Mouse (Mus musculus): ENCODE results near the gene Sftpa1. TPM values are rescaled to one million over a fixed set of nuclear protein-coding genes. Genes with fewer than 3 reads are reported as not detected.

Gene Sftpa1
- not detected in 2 replicates for polyA plus RNA-seq (2012)

DNA sequence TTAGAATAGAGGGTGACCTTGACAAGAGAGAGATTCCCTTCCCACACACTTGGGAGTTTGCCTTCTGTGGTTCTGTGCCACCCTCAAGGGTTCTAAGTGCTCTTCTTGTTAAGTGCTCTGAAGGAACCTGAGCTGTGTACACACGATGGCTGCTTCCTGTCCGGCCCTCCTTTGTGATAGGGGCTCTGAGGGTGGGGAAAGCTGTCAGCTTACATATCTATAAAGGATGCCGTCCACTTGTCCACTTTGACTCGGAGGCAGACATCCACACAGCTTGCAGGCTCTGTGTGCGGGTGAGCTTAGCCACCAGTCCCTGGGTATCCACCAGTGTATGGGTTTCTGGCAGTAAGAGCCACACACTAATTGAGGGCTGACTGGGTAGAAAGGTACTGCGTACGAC lies at the start of gene Sftpa1:
Gene Sftpa1 (plus strand): TSS at position 243 of the 400 bp plus-strand sequence.
- TF ChIP-seq GATA1 (IDR thresholded peaks at IDR 0.05; ENCODE audit: low read length): no peak

DNA sequence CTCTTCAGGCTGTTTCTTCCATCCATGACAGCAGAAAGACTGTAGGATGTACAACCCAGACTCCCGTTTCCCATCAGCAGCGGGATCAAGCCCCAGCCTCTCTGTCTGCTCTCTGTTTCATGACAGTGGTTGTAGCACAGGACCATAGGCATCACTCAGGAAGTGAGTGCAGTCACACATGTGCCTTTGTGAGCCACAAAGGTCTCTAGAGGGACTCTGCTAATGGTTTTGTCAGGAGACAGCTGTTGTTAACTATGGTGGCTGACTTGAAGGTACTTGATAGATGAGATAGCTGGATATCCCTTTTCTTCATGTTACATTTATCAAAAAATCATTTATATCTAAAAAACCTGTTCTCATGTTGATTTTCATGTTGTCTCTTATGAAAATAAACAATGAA lies 49.2 kb upstream of the Sftpa1 start:
- TF ChIP-seq GATA1 (IDR thresholded peaks at IDR 0.05; ENCODE audit: low read length): no peak

GRCm38 (mm10) chr14:41087509-41087908 lies 44.1 kb upstream of the Sftpa1 start:
- no peak for TF ChIP-seq GATA1 (IDR thresholded peaks at IDR 0.05; ENCODE audit: low read length)

DNA sequence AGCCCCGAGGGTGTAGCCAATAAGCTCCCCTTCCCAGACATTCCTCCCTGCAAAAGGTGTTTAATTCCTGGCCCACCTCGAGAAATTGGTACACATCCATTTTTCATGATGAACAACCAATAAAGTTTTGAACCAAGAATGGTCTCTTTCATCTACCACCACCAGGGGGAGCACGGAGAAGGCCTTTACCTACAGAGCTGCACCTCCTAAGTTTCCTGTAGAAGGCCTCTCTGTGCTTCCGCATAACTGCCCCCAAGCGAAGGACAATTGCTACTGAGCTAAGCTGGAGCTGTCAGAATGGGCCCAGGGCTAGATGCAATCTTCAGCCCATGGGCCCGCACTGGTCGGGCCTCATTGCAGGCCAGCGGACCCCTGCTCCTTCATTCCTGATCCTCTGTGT lies 40.8 kb upstream of the Sftpa1 start:
- TF ChIP-seq GATA1 (IDR thresholded peaks at IDR 0.05; ENCODE audit: low read length): no peak

DNA sequence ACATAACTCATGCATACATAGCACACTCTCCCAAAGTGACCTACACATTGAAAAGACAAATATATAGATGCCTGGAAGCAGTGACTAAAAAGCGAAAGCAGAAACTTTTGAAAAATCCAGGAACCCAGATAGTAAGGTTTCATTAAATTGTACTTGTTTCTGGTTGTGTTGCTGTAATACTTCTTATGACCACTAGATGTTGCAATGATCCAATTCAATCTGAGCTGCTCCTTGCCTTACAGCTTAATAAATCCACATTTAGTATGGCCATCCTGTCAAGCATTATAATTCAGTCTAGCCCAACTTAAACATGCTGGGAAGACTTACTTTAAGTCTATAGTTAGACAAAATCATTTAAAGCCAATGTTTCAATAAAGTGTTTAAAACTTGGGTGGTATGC lies 37.5 kb upstream of the Sftpa1 start:
- TF ChIP-seq GATA1 (IDR thresholded peaks at IDR 0.05; ENCODE audit: low read length): no peak

DNA sequence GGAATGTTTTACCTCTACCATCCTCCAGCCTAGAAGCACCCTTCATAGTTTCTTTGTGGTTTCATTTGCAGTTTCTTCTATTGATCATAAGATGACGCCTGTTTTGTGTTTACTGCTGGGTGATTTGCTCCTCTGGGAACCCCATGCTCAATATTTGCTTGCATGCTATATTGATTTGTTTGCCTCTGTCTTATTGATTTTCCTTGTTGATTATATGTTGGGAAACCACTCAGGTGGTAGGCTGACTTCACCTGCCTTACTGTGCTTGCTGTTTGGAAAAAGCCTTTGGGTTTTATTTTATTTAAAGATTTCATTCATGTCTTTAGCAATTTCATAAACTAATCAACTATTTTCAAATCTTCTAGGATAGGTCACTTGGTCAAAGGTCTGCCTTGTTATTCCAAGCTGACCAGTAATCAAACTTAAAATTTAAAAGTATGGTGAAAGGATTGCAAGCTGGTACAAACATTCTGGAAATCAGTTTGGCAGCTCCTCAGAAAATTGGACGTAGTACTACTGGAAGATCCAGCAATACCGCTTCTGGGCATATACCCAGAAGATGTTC lies 35.2 kb upstream of the Sftpa1 start:
- no peak for TF ChIP-seq GATA1 (IDR thresholded peaks at IDR 0.05; ENCODE audit: low read length)

DNA sequence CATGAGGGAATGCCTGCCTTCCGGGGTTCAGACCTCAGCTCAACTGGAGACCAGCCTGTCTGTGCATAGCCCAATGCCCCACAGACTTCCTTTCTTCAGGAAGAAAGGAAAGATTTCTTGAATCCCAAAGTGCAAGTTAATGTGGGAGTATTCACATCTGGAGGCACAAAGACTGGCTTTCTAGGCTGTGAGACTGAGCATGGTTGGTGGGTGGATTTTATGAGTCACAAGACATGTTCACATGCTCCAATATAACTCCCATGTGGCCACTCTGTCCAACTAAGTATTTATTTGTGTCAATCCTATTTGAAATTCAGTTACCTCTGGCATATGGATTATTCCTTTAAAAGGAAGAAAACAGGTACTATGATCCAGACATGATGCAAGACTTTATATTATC lies 32.9 kb upstream of the Sftpa1 start:
- TF ChIP-seq GATA1 (IDR thresholded peaks at IDR 0.05; ENCODE audit: low read length): no peak

DNA sequence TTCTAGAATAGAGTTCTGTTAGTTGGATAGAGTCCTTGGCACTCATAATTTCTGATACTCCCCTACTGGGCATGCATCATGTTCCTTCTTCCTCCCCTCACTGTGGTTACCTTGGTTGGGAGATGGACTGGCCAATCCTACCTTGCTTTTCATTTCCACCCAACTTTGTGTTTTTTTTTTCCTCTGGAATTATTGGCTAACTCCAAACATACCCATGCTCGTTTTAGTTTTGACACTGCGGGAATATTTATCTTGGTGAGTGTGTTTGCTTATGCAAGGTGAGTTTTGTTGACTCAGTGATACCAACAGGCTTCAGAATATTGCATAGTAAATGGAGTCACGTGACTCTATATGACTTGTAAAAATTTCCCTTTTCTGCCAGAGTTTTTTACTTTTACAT lies 30.9 kb upstream of the Sftpa1 start:
- no peak for TF ChIP-seq GATA1 (IDR thresholded peaks at IDR 0.05; ENCODE audit: low read length)

- TF ChIP-seq GATA1 (IDR thresholded peaks at IDR 0.05; ENCODE audit: low read length): no peak
These were observed 30.3 kb upstream of the Sftpa1 start for GRCm38 (mm10) chr14:41101242-41101641.

DNA sequence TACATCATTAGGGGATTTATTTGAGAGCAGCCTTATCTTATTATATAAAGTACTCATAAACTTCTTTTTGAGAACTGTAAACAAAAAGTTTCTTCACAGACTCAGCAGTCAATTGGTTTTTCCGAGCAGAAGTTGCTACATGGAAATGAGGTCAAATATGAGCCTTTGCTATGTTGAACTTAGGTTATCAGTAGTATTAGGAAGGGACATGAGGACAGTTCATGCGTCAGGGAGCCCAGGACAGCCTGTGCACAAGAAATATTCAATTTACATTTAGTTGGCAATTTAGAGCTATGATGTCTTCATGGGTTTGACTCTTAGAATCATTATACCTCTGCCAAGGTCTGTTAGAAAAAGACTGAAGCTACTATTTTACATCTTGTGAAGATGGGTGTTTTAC lies 29.3 kb upstream of the Sftpa1 start:
- no peak for TF ChIP-seq GATA1 (IDR thresholded peaks at IDR 0.05; ENCODE audit: low read length)

DNA sequence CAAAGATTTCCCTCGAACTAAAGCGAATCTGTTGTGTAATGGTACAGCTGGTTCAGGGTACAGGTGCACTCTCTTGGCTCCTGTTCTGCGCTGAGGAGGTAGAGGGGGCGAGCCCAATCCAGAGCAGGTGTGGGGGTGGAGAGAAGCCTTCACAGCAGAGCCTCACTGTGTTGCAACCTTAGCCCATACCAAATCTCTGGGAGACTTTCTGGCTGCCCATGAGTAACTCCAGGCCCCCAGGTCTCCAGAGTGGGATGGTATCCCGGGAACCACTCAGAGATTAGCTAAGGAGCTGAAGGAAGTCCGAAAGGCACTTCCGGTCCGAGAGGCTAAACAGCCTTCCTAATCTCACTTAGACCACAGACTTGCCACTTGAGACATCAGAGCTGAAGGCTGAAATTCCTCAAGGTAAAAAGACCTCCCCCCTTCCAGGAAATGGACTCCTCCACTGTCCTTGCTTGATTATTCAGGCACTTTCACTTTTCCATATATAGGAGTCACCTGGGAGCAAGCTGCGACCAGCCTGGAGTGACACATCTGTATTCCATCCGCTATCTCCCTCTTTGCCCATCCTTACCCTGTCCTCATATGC lies 26.6 kb upstream of the Sftpa1 start, which contains the start of gene Mat1a:
Gene Mat1a (plus strand): TSS at position 183 of the 592 bp plus-strand sequence.
- TF ChIP-seq GATA1 (IDR thresholded peaks at IDR 0.05; ENCODE audit: low read length): no peak

- TF ChIP-seq GATA1 (IDR thresholded peaks at IDR 0.05; ENCODE audit: low read length): no peak
These were observed 20.4 kb upstream of the Sftpa1 start for GRCm38 (mm10) chr14:41111031-41111668.

DNA sequence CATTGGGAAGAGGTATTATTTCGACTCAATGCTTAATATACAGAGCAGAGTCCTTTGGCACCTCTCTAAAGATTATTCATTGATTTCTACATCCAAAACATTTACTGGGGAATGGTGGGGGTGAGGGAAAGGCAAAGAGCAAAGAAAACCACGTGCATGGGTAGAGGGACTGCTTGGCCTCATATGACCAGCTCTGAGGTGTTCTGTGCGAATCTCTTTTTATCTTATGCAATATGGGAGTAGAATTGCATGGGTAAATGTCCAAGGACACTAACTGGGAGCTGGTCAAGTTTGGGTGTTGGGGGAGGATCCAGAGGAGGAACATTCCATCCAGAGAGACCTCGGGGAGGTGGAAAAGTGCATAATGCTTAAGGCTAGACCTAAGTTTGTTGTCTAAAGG lies 18.6 kb upstream of the Sftpa1 start:
- no peak for TF ChIP-seq GATA1 (IDR thresholded peaks at IDR 0.05; ENCODE audit: low read length)

DNA sequence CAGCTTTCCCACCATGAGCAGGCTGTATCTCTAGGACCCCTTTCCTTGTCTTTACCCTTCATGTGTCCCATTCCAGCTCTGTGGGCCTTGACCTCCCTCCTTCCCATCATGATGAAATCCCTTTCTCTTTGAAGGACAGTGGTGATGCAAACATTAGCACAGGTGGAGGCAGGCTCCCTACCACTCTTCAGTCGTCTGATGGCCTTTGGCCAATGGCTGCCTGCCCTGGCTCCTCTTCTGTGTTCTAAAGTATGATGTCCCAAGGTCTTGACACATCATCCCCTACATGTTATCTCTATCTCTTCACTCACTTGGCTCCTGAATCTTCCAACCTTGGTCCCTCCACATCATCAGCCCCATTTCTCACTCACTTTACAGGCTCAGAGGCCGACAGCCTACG lies 15.3 kb upstream of the Sftpa1 start:
- no peak for TF ChIP-seq GATA1 (IDR thresholded peaks at IDR 0.05; ENCODE audit: low read length)

GRCm38 (mm10) chr14:41124683-41125082 lies 6.9 kb upstream of the Sftpa1 start:
- TF ChIP-seq GATA1 (IDR thresholded peaks at IDR 0.05; ENCODE audit: low read length): no peak

DNA sequence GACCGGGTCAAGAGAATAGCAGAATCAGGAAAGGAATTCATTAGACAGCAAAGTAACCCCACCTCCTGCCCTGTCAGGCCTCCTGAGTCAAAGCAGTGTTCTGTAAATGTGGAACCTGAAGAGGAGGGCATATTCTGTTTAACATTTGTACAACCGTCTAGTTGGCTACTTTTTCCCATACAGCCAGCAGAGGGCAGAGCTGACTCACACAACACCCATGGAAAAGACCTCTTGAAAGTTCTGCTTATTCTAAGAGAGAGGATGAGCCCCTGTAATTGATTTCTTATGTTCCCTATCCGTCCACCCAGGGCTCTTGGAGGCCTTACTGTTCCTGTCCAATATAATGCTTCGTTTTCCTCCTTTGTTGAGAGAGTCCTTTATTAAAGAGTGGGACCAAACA lies 3.6 kb upstream of the Sftpa1 start:
- TF ChIP-seq GATA1 (IDR thresholded peaks at IDR 0.05; ENCODE audit: low read length): no peak

GRCm38 (mm10) chr14:41137006-41137405 lies 5.4 kb downstream of the Sftpa1 start:
- no peak for TF ChIP-seq GATA1 (IDR thresholded peaks at IDR 0.05; ENCODE audit: low read length)
